In genomic region chr3:145833948-145834538, GRCm38 (mm10) we compare ENCODE assay signal across 8 mouse cellular contexts.
DNase-seq lines count a peak whose midpoint lies in the region; ATAC-seq and TF ChIP-seq lines count a peak whose summit lies in the region.

No protein-coding gene starts in this region.

- WGBS in heart, postnatal 0 days = 44% methylated on average over 8 of the region's 8 CpGs
- 70% methylated on average over 8 of the region's 8 CpGs for WGBS in hindbrain, embryonic 13.5 days

- H3K9ac ChIP-seq in heart, postnatal 0 days (replicated peaks; ENCODE audit: low read depth, low read length) = no peak overlapping the region
- H3K9ac ChIP-seq in hindbrain, embryonic 13.5 days = no peak overlapping the region

- no peaks in the 10 kb centered on the region for H3K36me3 ChIP-seq in heart, postnatal 0 days (replicated peaks; ENCODE audit: control insufficient read depth, insufficient read depth, low read length)
- no peaks in the 10 kb centered on the region for H3K36me3 ChIP-seq in hindbrain, embryonic 13.5 days

- TF ChIP-seq CTCF in heart, postnatal 0 days (IDR thresholded peaks at IDR 0.05; ENCODE audit: low read depth) = no peak

- no peaks in the 10 kb centered on the region for H3K27me3 ChIP-seq in heart, postnatal 0 days (ENCODE audit: control insufficient read depth, insufficient read depth, low read length)
- no peaks in the 10 kb centered on the region for H3K27me3 ChIP-seq in hindbrain, embryonic 13.5 days

- no peaks in the 10 kb centered on the region for H3K9me3 ChIP-seq in heart, postnatal 0 days (replicated peaks; ENCODE audit: control insufficient read depth, low read length)
- H3K9me3 ChIP-seq in hindbrain, embryonic 13.5 days = 0 out of 2 replicates have a peak, but pooled peaks cover 5% of the 10 kb centered on the region

- TF ChIP-seq EP300 in heart, postnatal 0 days (IDR thresholded peaks at IDR 0.05; ENCODE audit: low read depth) = no peak

- peak; percentile 49; the same call in 1 of the 2 replicates for ATAC-seq in heart, postnatal 0 days (ENCODE audit: insufficient read depth, low read depth)
- no peak for ATAC-seq in hindbrain, embryonic 13.5 days (ENCODE audit: low FRiP score)

- peak overlapping the region; percentile 39; the same call in 1 of the 2 replicates for H3K27ac ChIP-seq in heart, postnatal 0 days (ENCODE audit: low read depth)
- H3K27ac ChIP-seq in hindbrain, embryonic 13.5 days = no peak overlapping the region

- no peak overlapping the region for H3K4me2 ChIP-seq in heart, postnatal 0 days (ENCODE audit: low read depth, low read length)
- no peak overlapping the region for H3K4me2 ChIP-seq in hindbrain, embryonic 13.5 days

- H3K4me1 ChIP-seq in heart, postnatal 0 days (ENCODE audit: control insufficient read depth, insufficient read depth) = peaks cover under 1% of the 10 kb centered on the region; the same call in 1 of the 2 replicates
- no peaks in the 10 kb centered on the region for H3K4me1 ChIP-seq in hindbrain, embryonic 13.5 days (replicated peaks)

- DNase-seq in gastrocnemius, adult 18-20 months (ENCODE audit: low spot score) = peak; percentile 33
- no peak for DNase-seq in gastrocnemius, adult 8-10 months (ENCODE audit: low spot score in 2 of 2)
- peak; percentile 87 for DNase-seq in NIH3T3 (ENCODE audit: low read depth)
- peak; percentile 65 for DNase-seq in heart, postnatal 0 days (ENCODE audit: low spot score)
- peak; percentile 49 to 69 for DNase-seq in left cerebral cortex, postnatal 36 days (ENCODE audit: low spot score in 2 of 2)
- DNase-seq in urinary bladder, adult 2 months (ENCODE audit: low spot score) = no peak
- DNase-seq in adrenal gland, postnatal 10 days = no peak

- intact Hi-C loops in left cerebral cortex, postnatal 36 days (cut with DNase I) = loop anchor here (5.0 kb wide), 2 partner anchors 72 to 182 kb away; no protein-coding TSS in a partner anchor

- no peak overlapping the region for H3K4me3 ChIP-seq in heart, postnatal 0 days (ENCODE audit: low read depth, low read length)
- no peak overlapping the region for H3K4me3 ChIP-seq in hindbrain, embryonic 13.5 days

Comparison
In these comparisons a context has a peak if more than half of its experiments do, and no peak if none do; other contexts are left out.
1. DNase-seq: peak in gastrocnemius, adult 18-20 months (single experiment), NIH3T3 (single experiment), heart, postnatal 0 days (single experiment) and left cerebral cortex, postnatal 36 days (2 of 2); none in gastrocnemius, adult 8-10 months (0 of 2), urinary bladder, adult 2 months (single experiment) and adrenal gland, postnatal 10 days (single experiment).